Mouse (Mus musculus) right cerebral cortex, adult 2 months (tissue): ENCODE data around the gene Fgfr2.

Source experiments
- DNase-seq, 2 experiments: peaks; one replicate each; pipeline ENCODE4 v3.0.0; 2021 to 2022; ENCODE audit warnings: low spot score in 2 of 2

Gene Fgfr2

GRCm38 (mm10) chr7:133041784-133042183, 81.4 kb downstream of the Fgfr2 start:
- DNase-seq, result no peak

GRCm38 (mm10) chr7:133040688-133041345, 82.3 kb downstream of the Fgfr2 start:
- DNase-seq, result no peak

- peak; percentile 25 to 36 for DNase-seq
Measured at GRCm38 (mm10) chr7:133039556-133040255, 83.4 kb downstream of the Fgfr2 start.

- no peak for DNase-seq
Measured at GRCm38 (mm10) chr7:133037618-133038017, 85.5 kb downstream of the Fgfr2 start.

- no peak for DNase-seq
Measured at GRCm38 (mm10) chr7:133037217-133037616, 85.9 kb downstream of the Fgfr2 start.

GRCm38 (mm10) chr7:133035901-133036300, 87.2 kb downstream of the Fgfr2 start:
- no peak for DNase-seq

- DNase-seq, result peak; percentile 68 to 71
Measured at GRCm38 (mm10) chr7:133032589-133033203, 90.5 kb downstream of the Fgfr2 start.

- no peak for DNase-seq
Measured at GRCm38 (mm10) chr7:133029496-133030047, 93.6 kb downstream of the Fgfr2 start.

- DNase-seq, result no peak
Measured at GRCm38 (mm10) chr7:133029004-133029403, 94.1 kb downstream of the Fgfr2 start.

- no peak for DNase-seq
Measured at GRCm38 (mm10) chr7:133027930-133028329, 95.2 kb downstream of the Fgfr2 start.

- DNase-seq, result no peak
Measured at GRCm38 (mm10) chr7:133024694-133025093, 98.5 kb downstream of the Fgfr2 start.

GRCm38 (mm10) chr7:133019481-133020020, 103.6 kb downstream of the Fgfr2 start:
- DNase-seq, result no peak

- no peak for DNase-seq
Measured at GRCm38 (mm10) chr7:133018961-133019360, 104.2 kb downstream of the Fgfr2 start.

- DNase-seq, result no peak
Measured at GRCm38 (mm10) chr7:133015416-133016070, 107.6 kb downstream of the Fgfr2 start.

- no peak for DNase-seq
Measured at GRCm38 (mm10) chr7:133014631-133015030, 108.5 kb downstream of the Fgfr2 start.

- DNase-seq, result no peak
Measured at GRCm38 (mm10) chr7:133013923-133014322, 109.2 kb downstream of the Fgfr2 start.

GRCm38 (mm10) chr7:133012637-133013366, 110.3 kb downstream of the Fgfr2 start:
- peak; percentile 60 to 68 for DNase-seq

GRCm38 (mm10) chr7:133011611-133012010, 111.5 kb downstream of the Fgfr2 start:
- DNase-seq, result no peak

GRCm38 (mm10) chr7:133011191-133011590, 112.0 kb downstream of the Fgfr2 start:
- DNase-seq, result peak; percentile 26 to 38

GRCm38 (mm10) chr7:133010477-133010876, 112.7 kb downstream of the Fgfr2 start:
- no peak for DNase-seq

GRCm38 (mm10) chr7:133009676-133010075, 113.5 kb downstream of the Fgfr2 start:
- DNase-seq, result no peak
